ENCODE assay signal across 8 mouse cellular contexts in genomic region chr12:13602414-13602813, GRCm38 (mm10).
DNase-seq lines count a peak whose midpoint lies in the region; ATAC-seq lines count a peak whose summit lies in the region.

No protein-coding gene starts in this region.

- no peaks in the 10 kb centered on the region for H3K9me3 ChIP-seq in midbrain, embryonic 12.5 days
- no peaks in the 10 kb centered on the region for H3K9me3 ChIP-seq in midbrain, embryonic 15.5 days
- H3K9me3 ChIP-seq in forebrain, embryonic 15.5 days: no peaks in the 10 kb centered on the region

- H3K36me3 ChIP-seq in midbrain, embryonic 12.5 days: no peaks in the 10 kb centered on the region
- no peaks in the 10 kb centered on the region for H3K36me3 ChIP-seq in midbrain, embryonic 15.5 days (replicated peaks)
- no peaks in the 10 kb centered on the region for H3K36me3 ChIP-seq in forebrain, embryonic 15.5 days

- H3K4me1 ChIP-seq in midbrain, embryonic 12.5 days: no peaks in the 10 kb centered on the region
- no peaks in the 10 kb centered on the region for H3K4me1 ChIP-seq in midbrain, embryonic 15.5 days
- no peaks in the 10 kb centered on the region for H3K4me1 ChIP-seq in forebrain, embryonic 15.5 days

- ATAC-seq in midbrain, embryonic 12.5 days (ENCODE audit: low FRiP score, low read depth): peak; percentile 50
- ATAC-seq in midbrain, embryonic 15.5 days (replicated peaks): no peak; the same call in 1 of the 2 replicates
- peak; percentile 45 for ATAC-seq in forebrain, embryonic 15.5 days (replicated peaks)

- H3K9ac ChIP-seq in midbrain, embryonic 12.5 days (replicated peaks): no peak overlapping the region
- no peak overlapping the region for H3K9ac ChIP-seq in midbrain, embryonic 15.5 days
- H3K9ac ChIP-seq in forebrain, embryonic 15.5 days (replicated peaks): no peak overlapping the region

- H3K27ac ChIP-seq in midbrain, embryonic 12.5 days (replicated peaks): no peak overlapping the region
- H3K27ac ChIP-seq in midbrain, embryonic 15.5 days: no peak overlapping the region
- no peak overlapping the region for H3K27ac ChIP-seq in forebrain, embryonic 15.5 days (replicated peaks)

- no peak overlapping the region for H3K4me2 ChIP-seq in midbrain, embryonic 12.5 days (replicated peaks)
- H3K4me2 ChIP-seq in midbrain, embryonic 15.5 days: no peak overlapping the region
- H3K4me2 ChIP-seq in forebrain, embryonic 15.5 days (replicated peaks): no peak overlapping the region

- no peak overlapping the region for H3K4me3 ChIP-seq in midbrain, embryonic 12.5 days
- no peak overlapping the region for H3K4me3 ChIP-seq in midbrain, embryonic 15.5 days
- H3K4me3 ChIP-seq in forebrain, embryonic 15.5 days: no peak overlapping the region

- no peaks in the 10 kb centered on the region for H3K27me3 ChIP-seq in midbrain, embryonic 12.5 days
- H3K27me3 ChIP-seq in midbrain, embryonic 15.5 days (replicated peaks): no peaks in the 10 kb centered on the region
- no peaks in the 10 kb centered on the region for H3K27me3 ChIP-seq in forebrain, embryonic 15.5 days

- peak; percentile 18 to 30 for DNase-seq in cerebellum, postnatal 14 days
- DNase-seq in cerebellum, adult 9-11 months: no peak
- peak; percentile 9 for DNase-seq in retina, adult 2 months (ENCODE audit: low read depth, low spot score)
- DNase-seq in natural killer cell, adult 2 months (ENCODE audit: low spot score in 2 of 2): no peak
- no peak for DNase-seq in T-cell, adult 2 months (ENCODE audit: low spot score)

Comparison
In these comparisons a context has a peak if more than half of its experiments do, and no peak if none do; other contexts are left out.
1. DNase-seq: peak in cerebellum, postnatal 14 days (2 of 2) and retina, adult 2 months (single experiment); none in cerebellum, adult 9-11 months (single experiment), natural killer cell, adult 2 months (0 of 2) and T-cell, adult 2 months (single experiment).